Mouse (Mus musculus): ENCODE measurements around the gene Commd1. TPM values are rescaled to one million over a fixed set of nuclear protein-coding genes. Genes with fewer than 3 reads are reported as not detected.

Gene Commd1
- polyA plus RNA-seq, 1 experiment from 2014 or later = 332 TPM

- Histone ChIP-seq H3K27me3 (no peaks in the 10 kb centered on the region), H3K36me3 (peaks cover 14% of the 10 kb centered on the region), H3K9me3 (replicated peaks) (no peaks in the 10 kb centered on the region), H3K27ac (replicated peaks) (peak overlapping the region; percentile 93; the same call in 1 of the 2 replicates), H3K9ac (no peak overlapping the region), H3K4me3 (replicated peaks) (peak overlapping the region; percentile 69), H3K4me1 (no peaks in the 10 kb centered on the region), H3K4me2 (replicated peaks) (peak overlapping the region; percentile 84)
- ATAC-seq (ENCODE audit: insufficient number of reproducible peaks, low FRiP score, low TSS enrichment, low read depth) = no peak
- WGBS = 25% methylated on average over 4 of the region's 4 CpGs
Observed at GRCm38 (mm10) chr11:23008824-23009200, 26.6 kb upstream of the Commd1 start.

- peak overlapping the region; percentile 69 for H3K4me3 ChIP-seq (replicated peaks)
Observed at GRCm38 (mm10) chr11:23008181-23008823, 26.1 kb upstream of the Commd1 start.

GRCm38 (mm10) chr11:23007481-23008180 is 25.4 kb upstream of the Commd1 start, which contains the start of gene Fam161a:
Gene Fam161a, plus strand, starts transcription at chr11:23007531.
- Histone ChIP-seq H3K36me3 (peaks cover 21% of the 10 kb centered on the region), H3K9ac (peak within 1 kb of the TSS; percentile 78), H3K4me1 (no peaks in the 10 kb centered on the region), H3K27me3 (no peaks in the 10 kb centered on the region), H3K4me3 (replicated peaks) (peak within 1 kb of the TSS; percentile 69), H3K27ac (replicated peaks) (peak within 1 kb of the TSS; percentile 93), H3K9me3 (replicated peaks) (no peaks in the 10 kb centered on the region), H3K4me2 (replicated peaks) (peak within 1 kb of the TSS; percentile 84)
- 1% methylated on average over 22 of the region's 22 CpGs for WGBS
- ATAC-seq (ENCODE audit: insufficient number of reproducible peaks, low FRiP score, low TSS enrichment, low read depth) = peak; percentile 92

More at GRCm38 (mm10) chr11:23008181-23008823, 26.1 kb upstream of the Commd1 start:
- WGBS = under 1% methylated on average over 40 of the region's 40 CpGs
- H3K27me3 ChIP-seq = no peaks in the 10 kb centered on the region
- no peaks in the 10 kb centered on the region for H3K4me1 ChIP-seq
- H3K4me2 ChIP-seq (replicated peaks) = peak overlapping the region; percentile 84
- H3K9me3 ChIP-seq (replicated peaks) = no peaks in the 10 kb centered on the region
- peak overlapping the region; percentile 93 for H3K27ac ChIP-seq (replicated peaks)
- H3K9ac ChIP-seq = peak overlapping the region; percentile 78
- peaks cover 19% of the 10 kb centered on the region for H3K36me3 ChIP-seq
- peak; percentile 92 for ATAC-seq (ENCODE audit: insufficient number of reproducible peaks, low FRiP score, low TSS enrichment, low read depth)

- Histone ChIP-seq H3K36me3 (peaks cover 26% of the 10 kb centered on the region), H3K9ac (no peak overlapping the region), H3K4me2 (replicated peaks) (peak overlapping the region; percentile 84), H3K4me1 (no peaks in the 10 kb centered on the region), H3K27me3 (no peaks in the 10 kb centered on the region), H3K4me3 (replicated peaks) (peak overlapping the region; percentile 69), H3K9me3 (replicated peaks) (no peaks in the 10 kb centered on the region), H3K27ac (replicated peaks) (peak overlapping the region; percentile 93)
- WGBS = 5% methylated on average over 6 of the region's 6 CpGs
- no peak; the same call in 1 of the 2 replicates for ATAC-seq (ENCODE audit: insufficient number of reproducible peaks, low FRiP score, low TSS enrichment, low read depth)
Observed at GRCm38 (mm10) chr11:23007166-23007480, 24.9 kb upstream of the Commd1 start.

- Histone ChIP-seq H3K9ac (no peak overlapping the region), H3K36me3 (peaks cover 41% of the 10 kb centered on the region), H3K4me1 (no peaks in the 10 kb centered on the region), H3K27ac (replicated peaks) (no peak overlapping the region), H3K9me3 (replicated peaks) (no peaks in the 10 kb centered on the region), H3K27me3 (no peaks in the 10 kb centered on the region), H3K4me2 (replicated peaks) (no peak overlapping the region), H3K4me3 (replicated peaks) (no peak overlapping the region)
- ATAC-seq (ENCODE audit: insufficient number of reproducible peaks, low FRiP score, low TSS enrichment, low read depth) = no peak
- 89% methylated on average over 1 of the region's 1 CpGs for WGBS
Observed at GRCm38 (mm10) chr11:23005276-23005675, 23.1 kb upstream of the Commd1 start.

- H3K36me3 ChIP-seq = peaks cover 75% of the 10 kb centered on the region
- ATAC-seq (ENCODE audit: insufficient number of reproducible peaks, low FRiP score, low TSS enrichment, low read depth) = no peak
- H3K27me3 ChIP-seq = no peaks in the 10 kb centered on the region
- no peak overlapping the region for H3K27ac ChIP-seq (replicated peaks)
- no peaks in the 10 kb centered on the region for H3K9me3 ChIP-seq (replicated peaks)
- H3K4me1 ChIP-seq = no peaks in the 10 kb centered on the region
- H3K4me2 ChIP-seq (replicated peaks) = no peak overlapping the region
- 69% methylated on average over 1 of the region's 1 CpGs for WGBS
- H3K9ac ChIP-seq = no peak overlapping the region
- H3K4me3 ChIP-seq (replicated peaks) = no peak overlapping the region
Observed at GRCm38 (mm10) chr11:22998308-22998707, 16.1 kb upstream of the Commd1 start.

- Histone ChIP-seq H3K27me3 (no peaks in the 10 kb centered on the region), H3K4me3 (replicated peaks) (no peak overlapping the region), H3K4me2 (replicated peaks) (no peak overlapping the region), H3K9me3 (replicated peaks) (no peaks in the 10 kb centered on the region), H3K36me3 (peaks cover 55% of the 10 kb centered on the region), H3K27ac (replicated peaks) (no peak overlapping the region), H3K4me1 (peaks cover 11% of the 10 kb centered on the region), H3K9ac (no peak overlapping the region)
- 93% methylated on average over 4 of the region's 4 CpGs for whole genome bisulfite sequencing
- ATAC-seq (ENCODE audit: insufficient number of reproducible peaks, low FRiP score, low TSS enrichment, low read depth) = no peak
Observed at GRCm38 (mm10) chr11:22995461-22995860, 13.3 kb upstream of the Commd1 start.

GRCm38 (mm10) chr11:22994271-22994670 is 12.1 kb upstream of the Commd1 start:
- Histone ChIP-seq H3K4me2 (replicated peaks) (no peak overlapping the region), H3K4me3 (replicated peaks) (no peak overlapping the region), H3K36me3 (peaks cover 43% of the 10 kb centered on the region), H3K4me1 (peaks cover 11% of the 10 kb centered on the region), H3K27ac (replicated peaks) (no peak overlapping the region), H3K9ac (no peak overlapping the region), H3K27me3 (no peaks in the 10 kb centered on the region), H3K9me3 (replicated peaks) (no peaks in the 10 kb centered on the region)
- 86% methylated on average over 2 of the region's 2 CpGs for WGBS
- ATAC-seq (ENCODE audit: insufficient number of reproducible peaks, low FRiP score, low TSS enrichment, low read depth) = no peak

- H3K4me2 ChIP-seq (replicated peaks) = peak overlapping the region; percentile 83
- peaks cover 11% of the 10 kb centered on the region for H3K4me1 ChIP-seq
- H3K4me3 ChIP-seq (replicated peaks) = peak overlapping the region; percentile 79
- WGBS = 8% methylated on average over 14 of the region's 14 CpGs
- H3K36me3 ChIP-seq = peaks cover 23% of the 10 kb centered on the region
- H3K27me3 ChIP-seq = no peaks in the 10 kb centered on the region
- no peak overlapping the region for H3K27ac ChIP-seq (replicated peaks)
- H3K9me3 ChIP-seq (replicated peaks) = no peaks in the 10 kb centered on the region
- ATAC-seq (ENCODE audit: insufficient number of reproducible peaks, low FRiP score, low TSS enrichment, low read depth) = no peak
- H3K9ac ChIP-seq = peak overlapping the region; percentile 88
Observed at GRCm38 (mm10) chr11:22991218-22991835, 9.1 kb upstream of the Commd1 start.

- Histone ChIP-seq H3K27ac (replicated peaks) (peak within 1 kb of the TSS; percentile 93), H3K9ac (peak within 1 kb of the TSS; percentile 88), H3K36me3 (peaks cover 17% of the 10 kb centered on the region), H3K4me1 (peaks cover 11% of the 10 kb centered on the region), H3K4me3 (replicated peaks) (peak within 1 kb of the TSS; percentile 79), H3K4me2 (replicated peaks) (peak within 1 kb of the TSS; percentile 83), H3K27me3 (no peaks in the 10 kb centered on the region), H3K9me3 (replicated peaks) (no peaks in the 10 kb centered on the region)
- WGBS = under 1% methylated on average over 66 of the region's 66 CpGs
- peak; percentile 97 for ATAC-seq (ENCODE audit: insufficient number of reproducible peaks, low FRiP score, low TSS enrichment, low read depth)
Observed at GRCm38 (mm10) chr11:22990393-22991126, 8.4 kb upstream of the Commd1 start, which contains the start of gene Cct4. Gene Cct4, plus strand, starts transcription at chr11:22990519.

GRCm38 (mm10) chr11:22989786-22990185 is 7.6 kb upstream of the Commd1 start:
- no peaks in the 10 kb centered on the region for H3K27me3 ChIP-seq
- H3K9ac ChIP-seq = peak overlapping the region; percentile 88
- no peak for ATAC-seq (ENCODE audit: insufficient number of reproducible peaks, low FRiP score, low TSS enrichment, low read depth)
- H3K36me3 ChIP-seq = peaks cover 10% of the 10 kb centered on the region
- no peaks in the 10 kb centered on the region for H3K9me3 ChIP-seq (replicated peaks)
- peak overlapping the region; percentile 93 for H3K27ac ChIP-seq (replicated peaks)
- peaks cover 11% of the 10 kb centered on the region for H3K4me1 ChIP-seq
- peak overlapping the region; percentile 79 for H3K4me3 ChIP-seq (replicated peaks)
- peak overlapping the region; percentile 83 for H3K4me2 ChIP-seq (replicated peaks)
- 41% methylated on average over 1 of the region's 1 CpGs for WGBS

All from embryonic facial prominence, embryonic 15.5 days (tissue).